Mouse (Mus musculus) stomach, postnatal 0 days (tissue): Measurements from ENCODE around the gene Chrm4.

Experiments
- CTCF ChIP-seq: IDR thresholded peaks from 2 replicates; pipeline ENCODE4 v1.5.1; 2016; ENCODE audit warnings: antibody characterized with exemption, low read depth, mild to moderate bottlenecking, moderate library complexity
- EP300 ChIP-seq: optimal IDR thresholded peaks from 2 replicates; pipeline ENCODE3; 2016; ENCODE audit warnings: antibody characterized with exemption

DNA sequence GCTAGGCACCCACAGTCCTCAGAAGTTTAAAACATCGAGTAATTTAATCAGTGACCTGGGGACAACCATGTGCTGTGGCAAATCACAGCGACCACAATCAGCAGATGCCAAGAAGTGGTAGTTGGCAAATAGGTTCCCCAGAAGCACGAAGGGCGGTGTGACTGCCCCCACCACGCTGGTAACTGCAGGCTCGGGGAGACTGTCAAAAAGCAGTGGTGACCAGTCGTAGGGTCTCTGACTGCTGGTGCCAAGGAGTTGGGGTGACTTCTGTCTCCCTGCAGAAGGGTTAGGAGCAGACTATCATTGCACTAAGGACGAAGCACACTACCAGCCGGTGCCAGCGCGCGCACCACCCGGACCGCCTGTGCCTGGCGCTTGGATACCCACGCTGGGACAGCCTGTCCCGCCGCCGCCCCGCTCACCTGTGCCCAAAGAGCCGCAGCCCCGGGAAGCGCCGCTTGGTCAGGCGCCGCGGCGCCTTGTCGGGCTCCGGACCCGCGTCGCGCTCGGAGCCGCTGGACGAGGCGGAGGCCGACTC lies 35.9 kb downstream of the Chrm4 start:
- TF ChIP-seq EP300, result no peak
- TF ChIP-seq CTCF, result no peak
